Mouse (Mus musculus) urinary bladder, postnatal 36 days (tissue): ENCODE results near the gene Lin54.

ENCODE experiments used
- DNase-seq, 2 experiments: peaks; one replicate each; pipeline ENCODE4 v3.0.0; 2022; ENCODE audit warnings: low spot score in 2 of 2, mixed read lengths in 1 of 2

Lin54 gene

DNA sequence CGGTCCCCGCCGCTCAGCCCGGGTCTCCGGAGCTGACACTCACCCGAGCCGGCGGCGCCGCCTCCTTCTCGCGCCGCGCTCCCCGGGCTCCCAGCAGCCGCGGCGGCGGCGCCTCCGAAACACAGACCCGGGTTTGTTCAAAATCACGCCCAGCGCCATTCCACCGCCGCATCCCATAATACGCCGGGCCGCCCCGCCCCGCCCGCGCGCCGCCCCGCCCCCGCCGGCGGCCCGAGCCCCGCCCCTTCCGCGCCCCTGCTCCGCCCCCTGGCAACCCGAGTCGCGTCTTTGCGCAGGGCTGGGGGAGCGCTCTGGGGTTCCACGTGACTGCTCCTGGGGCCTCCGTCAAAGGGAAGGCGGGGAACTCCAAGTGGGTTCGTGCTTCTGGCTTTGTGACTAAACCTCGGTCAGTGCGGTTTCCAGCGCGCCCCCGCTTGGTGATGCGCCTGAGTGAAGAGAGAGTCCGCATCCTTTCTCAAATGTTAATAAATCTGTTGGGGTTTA is at the start of gene Lin54:
Gene Lin54, minus strand, starts transcription at position 182 of the 504 bp plus-strand sequence.
- peak; percentile 74 to 87 for DNase-seq

DNA sequence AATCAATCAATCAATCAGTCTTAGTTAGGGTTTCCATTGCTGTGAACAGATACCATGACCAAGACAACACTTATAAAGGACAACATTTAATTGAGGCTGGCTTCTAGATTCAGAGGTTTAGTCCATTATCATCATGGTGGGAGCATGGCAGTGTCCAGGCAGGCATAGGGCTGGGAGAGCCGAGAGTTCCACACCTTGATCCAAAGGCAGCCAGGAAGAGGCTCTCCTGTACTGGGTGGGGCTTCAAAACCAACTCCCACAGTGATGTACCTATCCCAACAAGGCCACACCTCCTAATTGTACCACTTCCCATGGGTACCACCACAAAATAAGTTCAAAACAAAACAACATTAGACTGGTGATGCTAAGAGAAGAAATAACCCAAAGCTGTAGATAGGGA is 49.7 kb upstream of the Lin54 start:
- DNase-seq = no peak

GRCm38 (mm10) chr5:100549311-100549710 is 48.9 kb upstream of the Lin54 start:
- DNase-seq = no peak

DNA sequence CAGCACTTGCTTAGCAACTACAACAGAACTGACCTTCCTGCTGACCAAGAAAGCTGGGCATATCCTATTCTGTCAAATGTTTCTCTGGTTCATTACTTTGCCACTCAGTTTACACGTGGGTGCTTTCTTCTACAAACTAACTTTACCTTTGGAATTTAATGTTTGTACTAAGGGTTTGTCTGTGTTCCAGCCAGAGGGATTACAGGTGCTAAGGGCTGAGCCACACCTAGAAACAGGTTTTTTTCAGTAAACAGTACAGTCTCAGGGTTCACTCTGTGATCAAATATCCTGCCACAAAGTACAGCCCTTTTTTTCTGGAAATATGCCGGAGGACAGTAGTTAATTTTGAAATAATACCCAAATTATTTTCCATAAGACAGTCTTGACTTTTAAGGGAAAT is 47.8 kb upstream of the Lin54 start:
- no peak for DNase-seq

- no peak for DNase-seq
Measured at GRCm38 (mm10) chr5:100546294-100547080, 46.0 kb upstream of the Lin54 start.

DNA sequence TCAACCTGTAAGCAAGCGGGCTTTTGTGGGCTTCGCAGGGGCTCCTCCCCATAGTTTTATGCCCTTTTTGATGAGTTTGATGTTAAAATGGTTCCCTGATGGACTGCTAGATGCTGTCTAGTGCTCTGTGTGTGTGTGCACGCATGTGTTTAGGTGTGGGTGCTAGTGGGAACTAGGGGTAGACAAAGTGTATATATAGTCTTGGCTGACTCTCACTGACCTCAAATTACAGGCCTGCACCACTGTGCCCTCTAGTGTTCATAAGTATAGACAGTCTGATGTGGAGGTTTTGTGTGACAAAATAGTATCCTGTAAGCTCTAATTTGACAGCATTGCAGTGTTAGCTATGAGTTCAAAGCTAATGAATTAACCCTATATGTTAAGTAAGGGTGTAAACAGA is 36.2 kb upstream of the Lin54 start:
- no peak for DNase-seq

- DNase-seq = no peak
Measured at GRCm38 (mm10) chr5:100535826-100536225, 35.4 kb upstream of the Lin54 start.

GRCm38 (mm10) chr5:100526164-100526563 is 25.7 kb upstream of the Lin54 start:
- peak in 1 of 2 experiments; percentile 10 for DNase-seq

DNA sequence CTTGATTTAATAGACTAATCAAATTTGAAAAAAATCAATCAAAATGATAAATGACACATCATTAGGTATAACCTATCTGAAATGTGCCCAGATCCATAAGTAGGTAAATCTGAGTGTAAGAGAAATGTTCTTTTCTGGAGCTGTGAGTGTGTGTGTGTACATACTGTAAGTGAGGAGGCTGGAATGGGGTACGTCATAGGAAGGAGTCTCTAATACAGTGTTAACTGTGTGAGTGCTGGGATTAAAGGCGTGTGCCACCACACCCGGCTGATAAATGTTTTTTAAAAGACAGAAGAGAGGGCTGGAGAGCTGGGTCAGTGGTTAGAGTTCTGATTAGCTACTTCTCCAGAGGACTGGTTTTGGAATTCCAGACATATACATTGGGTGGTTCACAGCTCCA is 25.2 kb upstream of the Lin54 start:
- DNase-seq = no peak

- DNase-seq = no peak
Measured at GRCm38 (mm10) chr5:100524921-100525320, 24.5 kb upstream of the Lin54 start.

GRCm38 (mm10) chr5:100523331-100523730 is 22.9 kb upstream of the Lin54 start:
- no peak for DNase-seq

GRCm38 (mm10) chr5:100520223-100520622 is 19.8 kb upstream of the Lin54 start:
- DNase-seq = no peak

GRCm38 (mm10) chr5:100519027-100519411 is 18.6 kb upstream of the Lin54 start:
- no peak for DNase-seq

DNA sequence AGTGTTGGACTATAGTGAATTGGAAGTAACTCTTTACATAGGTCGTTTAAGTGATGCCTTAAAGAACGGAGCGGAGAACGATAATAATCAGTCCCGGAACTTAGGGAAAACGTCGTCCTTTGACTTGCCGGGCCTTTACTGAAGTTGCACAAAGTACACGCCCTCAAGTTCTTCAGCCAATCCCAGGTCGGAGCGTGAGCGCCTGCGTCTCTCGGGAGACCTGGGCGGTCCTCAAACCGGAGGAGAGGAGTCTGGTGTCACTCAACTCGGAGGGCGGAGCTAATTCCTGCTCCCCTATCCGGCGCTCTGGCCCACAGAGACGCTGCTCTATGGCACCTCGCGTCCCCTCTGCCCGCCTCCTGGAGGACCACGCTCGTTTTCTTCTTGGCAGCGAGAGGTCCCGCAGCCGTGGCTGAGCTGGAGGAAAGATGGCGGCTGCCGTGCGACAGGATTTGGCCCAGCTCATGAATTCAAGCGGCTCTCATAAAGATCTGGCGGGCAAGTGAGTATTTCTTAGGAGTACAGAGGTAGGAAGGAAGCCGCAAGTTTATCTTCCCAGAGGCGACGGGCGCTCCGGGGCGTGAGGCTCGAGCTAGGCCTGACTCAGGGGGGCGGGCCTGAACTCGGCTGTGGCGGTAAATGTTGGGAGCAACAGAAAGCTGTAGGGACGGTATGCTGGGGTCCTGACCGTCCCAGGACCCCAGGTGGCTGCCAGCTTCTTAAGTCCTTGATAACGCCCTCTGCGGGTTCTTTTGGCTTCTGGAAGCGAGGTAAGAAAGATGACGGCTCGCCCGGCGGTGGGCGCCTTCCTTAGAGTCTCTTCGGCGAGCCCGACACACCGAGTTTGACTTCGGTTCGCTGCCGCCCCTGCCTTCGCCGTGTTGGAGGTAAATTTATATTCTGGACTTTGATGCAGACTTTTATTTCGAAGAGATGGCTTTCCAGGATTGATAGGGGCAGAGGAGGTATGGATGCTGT is 17.9 kb upstream of the Lin54 start, which contains the start of gene Cops4:
Gene Cops4, plus strand, starts transcription at position 261 of the 978 bp plus-strand sequence.
- DNase-seq = peak; percentile 91 to 97

DNA sequence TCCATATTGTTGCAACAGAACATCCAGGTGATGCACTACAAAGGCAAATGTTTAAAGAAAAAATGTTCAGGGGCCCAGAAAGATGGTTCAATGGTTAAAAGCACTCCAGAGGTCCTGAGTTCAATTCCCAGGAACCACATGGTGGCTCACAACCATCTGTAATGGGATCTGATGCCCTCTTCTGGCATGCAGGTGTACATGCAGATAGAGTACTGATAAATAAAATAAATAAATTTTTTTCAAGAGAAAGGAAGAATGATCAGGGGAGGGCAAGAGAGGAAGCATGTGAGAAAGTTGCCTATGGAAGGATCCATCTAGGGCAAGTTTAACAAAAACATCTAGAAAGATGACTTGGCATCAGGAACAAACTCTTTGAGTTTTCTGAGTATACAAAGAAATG is 12.1 kb upstream of the Lin54 start:
- no peak for DNase-seq

GRCm38 (mm10) chr5:100509247-100509646 is 8.8 kb upstream of the Lin54 start:
- DNase-seq = no peak

- DNase-seq = no peak
Measured at GRCm38 (mm10) chr5:100501267-100501666, 828 bp upstream of the Lin54 start.

GRCm38 (mm10) chr5:100499831-100500304 is 571 bp downstream of the Lin54 start:
- DNase-seq = peak; percentile 21 to 26

DNA sequence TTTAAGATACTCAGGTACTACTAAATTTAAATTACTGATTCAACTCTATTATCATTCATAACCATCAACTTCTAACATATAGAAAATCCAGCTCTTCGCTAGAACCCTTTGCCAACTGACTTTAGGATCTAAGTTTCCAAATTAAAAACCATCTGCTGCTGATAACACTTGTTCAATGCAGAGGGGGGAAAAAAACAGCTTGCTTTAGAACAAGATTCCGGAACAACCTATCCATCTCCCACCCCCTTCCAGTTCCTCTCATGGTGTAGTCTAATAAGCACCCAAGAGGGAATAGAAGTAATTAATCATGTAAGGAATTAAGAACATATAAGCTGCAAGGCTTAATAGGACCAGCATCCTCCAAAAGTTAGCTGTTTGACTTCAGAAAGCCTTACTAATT is 1.2 kb downstream of the Lin54 start:
- no peak for DNase-seq

GRCm38 (mm10) chr5:100498436-100499180 is 1.8 kb downstream of the Lin54 start:
- peak; percentile 60 to 82 for DNase-seq

GRCm38 (mm10) chr5:100491704-100492103 is 8.7 kb downstream of the Lin54 start:
- DNase-seq = no peak
